Mouse (Mus musculus) skeletal muscle tissue, adult 2 months (tissue): ENCODE measurements around the gene Slc43a2.

Experiments
- DNase-seq: peaks from one replicate; pipeline ENCODE4 v3.0.0-alpha.2; 2012; ENCODE audit warnings: low read depth, low spot score

Slc43a2 gene

DNA sequence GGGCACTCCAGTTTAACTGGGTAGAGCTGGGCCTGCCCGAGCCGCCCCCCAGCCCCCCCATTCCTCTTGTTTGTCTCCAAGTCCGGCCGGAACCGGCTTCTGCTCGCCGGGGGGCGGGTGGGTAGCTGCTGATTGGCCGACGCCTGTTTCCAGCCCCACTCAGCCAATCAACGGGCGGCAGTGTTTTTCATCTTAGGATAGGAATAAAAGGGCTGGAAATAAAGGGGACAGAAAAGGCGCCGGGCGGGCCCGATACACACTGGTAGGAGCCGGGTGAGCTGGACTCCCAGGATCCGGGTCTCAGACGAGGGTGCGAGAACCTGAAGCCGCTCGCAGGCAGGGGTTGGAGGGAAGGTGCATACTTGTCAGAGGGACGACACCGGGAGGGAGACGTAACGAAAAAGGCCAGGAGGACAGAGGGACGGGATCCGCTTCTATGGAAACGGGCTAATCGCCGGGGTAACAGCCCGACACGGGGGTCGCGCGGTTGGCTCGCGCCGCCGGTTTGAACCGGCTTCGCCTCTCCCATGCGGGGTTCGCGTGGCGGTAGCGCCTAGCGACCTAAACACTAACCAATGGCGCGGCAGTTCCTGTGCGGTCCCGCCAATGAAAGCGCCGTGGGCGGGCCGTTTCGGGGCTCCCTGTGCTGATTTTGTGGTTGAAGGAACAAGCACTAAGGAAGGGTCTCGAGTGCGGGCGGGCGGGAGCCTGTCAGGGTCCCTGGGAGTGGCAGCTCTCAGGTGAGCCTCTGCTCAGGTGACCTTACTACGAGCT lies at the start of gene Slc43a2:
TSS of gene Slc43a2 (plus strand) at position 226 of the 774 bp plus-strand sequence.
- DNase-seq, result peak; percentile 93

DNA sequence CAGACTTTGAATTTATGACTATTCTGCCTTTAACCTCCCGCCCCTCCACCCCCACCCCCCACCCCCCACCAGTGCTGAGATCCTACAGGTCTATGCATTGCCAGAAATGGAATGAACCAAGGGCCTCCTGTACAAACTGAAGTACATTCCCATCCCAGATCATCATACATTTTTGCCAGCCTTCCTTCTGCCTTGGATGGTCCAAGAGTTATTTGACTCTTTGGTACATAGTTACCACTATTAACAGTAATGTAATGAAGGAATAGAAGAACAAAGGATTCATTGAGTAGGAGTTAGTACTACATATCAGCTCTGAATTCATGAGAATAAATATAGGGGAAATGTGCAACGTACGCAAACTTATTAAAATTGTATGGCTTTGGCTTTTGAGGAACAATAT lies 45.3 kb upstream of the Slc43a2 start:
- DNase-seq, result no peak

DNA sequence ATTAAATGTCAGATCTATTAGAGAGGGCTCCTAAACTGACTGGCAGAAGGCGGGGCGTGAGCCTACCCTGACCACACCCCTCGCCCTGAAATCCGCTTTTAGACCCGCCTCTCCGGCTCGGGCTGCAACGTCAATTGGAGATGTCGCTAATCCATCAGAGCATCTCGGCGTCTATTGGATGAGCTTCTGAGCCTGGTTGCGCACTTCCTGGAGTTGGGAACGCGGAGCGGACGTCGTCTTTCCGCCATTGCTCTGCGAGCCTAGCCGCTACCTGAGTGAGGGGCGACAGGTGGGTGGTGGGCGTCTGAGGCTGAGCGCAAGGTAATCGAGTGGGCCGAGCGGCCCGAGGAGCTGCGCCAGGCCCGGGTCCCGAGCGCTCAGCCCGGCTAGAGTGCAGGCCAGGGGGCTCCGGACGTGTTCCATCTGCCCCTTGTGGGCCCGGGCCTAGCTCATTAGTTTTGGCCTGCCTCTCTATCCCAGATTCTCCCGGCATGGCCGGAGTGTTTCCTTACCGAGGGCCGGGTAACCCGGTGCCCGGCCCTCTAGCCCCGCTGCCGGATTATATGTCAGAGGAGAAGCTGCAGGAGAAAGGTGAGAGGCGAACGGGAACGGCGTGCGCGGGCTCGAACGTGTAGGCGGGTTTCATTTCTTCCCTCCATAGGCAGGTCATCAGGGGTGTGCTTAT lies 44.8 kb upstream of the Slc43a2 start, which contains the start of gene Prpf8:
TSS of gene Prpf8 (plus strand) at position 216 of the 685 bp plus-strand sequence.
- DNase-seq, result peak; percentile 95

DNA sequence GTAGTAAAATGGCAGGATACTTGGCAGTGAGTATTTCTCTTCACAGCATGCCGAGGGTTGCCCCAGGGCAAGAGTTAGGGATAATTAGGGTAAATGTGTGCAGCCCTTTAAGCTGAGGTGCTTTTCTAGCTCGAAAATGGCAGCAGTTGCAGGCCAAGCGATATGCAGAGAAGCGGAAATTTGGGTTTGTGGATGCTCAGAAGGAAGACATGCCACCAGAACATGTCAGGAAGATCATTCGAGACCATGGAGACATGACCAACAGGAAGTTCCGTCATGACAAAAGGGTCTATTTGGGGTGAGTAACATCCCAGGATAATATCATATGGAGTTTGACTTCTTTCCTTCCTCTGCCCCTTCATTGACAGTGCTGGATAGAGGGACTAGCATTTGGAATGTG lies 44.0 kb upstream of the Slc43a2 start:
- no peak for DNase-seq

DNA sequence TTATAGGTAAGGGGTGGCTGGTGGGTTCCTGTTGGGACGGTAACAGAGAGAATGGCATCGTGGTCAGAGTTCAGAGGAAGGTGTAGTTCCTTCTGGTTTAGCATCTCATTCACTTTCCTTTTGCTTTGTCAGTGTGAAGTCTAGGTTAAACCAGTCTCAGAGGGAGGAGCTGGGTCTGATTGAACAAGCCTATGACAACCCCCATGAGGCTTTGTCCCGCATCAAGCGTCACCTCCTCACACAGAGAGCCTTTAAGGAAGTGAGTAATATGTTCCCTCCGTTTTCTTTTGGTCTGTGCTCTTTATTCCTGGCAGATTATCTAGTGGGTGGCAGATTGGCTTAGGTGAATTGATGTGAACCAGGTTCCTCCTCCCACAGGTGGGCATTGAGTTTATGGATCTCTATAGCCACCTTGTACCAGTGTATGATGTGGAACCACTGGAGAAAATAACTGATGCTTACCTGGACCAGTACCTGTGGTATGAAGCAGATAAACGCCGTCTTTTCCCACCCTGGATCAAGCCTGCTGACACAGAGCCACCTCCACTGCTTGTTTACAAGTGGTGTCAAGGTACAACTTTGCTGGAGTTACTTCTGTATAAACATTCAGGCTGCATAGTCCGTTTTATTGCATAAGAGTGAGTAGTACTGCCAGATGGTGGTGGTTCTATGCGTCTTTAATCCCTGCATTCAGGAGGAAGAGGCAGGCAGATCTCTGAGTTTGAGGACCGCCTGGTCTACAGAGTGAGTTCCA lies 37.0 kb upstream of the Slc43a2 start:
- DNase-seq, result no peak

DNA sequence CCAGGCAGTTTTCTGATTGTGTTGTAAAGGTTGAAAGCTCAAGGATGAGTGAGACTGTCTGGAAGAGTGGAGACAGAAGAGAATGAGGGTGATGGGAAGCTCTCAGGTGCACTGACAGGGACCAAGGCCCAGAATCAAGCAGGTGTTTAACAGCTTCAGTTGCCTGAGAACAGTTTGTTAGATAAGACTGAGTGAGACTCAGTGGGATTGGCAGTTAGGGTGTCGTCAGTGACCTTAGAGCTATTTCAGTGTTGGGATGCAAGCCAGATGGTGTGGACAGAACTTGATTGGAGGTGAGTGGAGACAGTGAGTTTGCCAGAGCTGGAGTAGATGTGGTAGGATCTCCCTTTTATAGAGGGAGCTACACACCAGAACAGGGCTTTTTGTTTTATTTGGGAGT lies 33.4 kb upstream of the Slc43a2 start:
- DNase-seq, result peak; percentile 52

DNA sequence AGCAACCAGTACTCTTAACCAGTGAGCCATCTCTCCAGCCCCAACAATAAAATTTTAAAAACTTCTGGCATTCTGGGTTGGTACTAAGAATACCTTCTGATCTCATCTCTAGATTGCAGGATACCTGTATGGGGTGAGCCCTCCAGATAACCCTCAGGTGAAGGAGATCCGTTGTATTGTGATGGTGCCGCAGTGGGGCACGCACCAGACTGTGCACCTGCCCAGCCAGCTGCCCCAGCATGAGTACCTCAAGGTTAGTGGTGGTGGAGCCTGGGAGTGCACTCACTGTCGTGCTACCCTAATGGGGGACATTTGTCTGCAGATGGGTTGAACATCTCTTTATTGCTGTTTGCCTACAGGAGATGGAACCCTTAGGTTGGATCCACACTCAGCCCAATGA lies 23.3 kb upstream of the Slc43a2 start:
- DNase-seq, result no peak

DNA sequence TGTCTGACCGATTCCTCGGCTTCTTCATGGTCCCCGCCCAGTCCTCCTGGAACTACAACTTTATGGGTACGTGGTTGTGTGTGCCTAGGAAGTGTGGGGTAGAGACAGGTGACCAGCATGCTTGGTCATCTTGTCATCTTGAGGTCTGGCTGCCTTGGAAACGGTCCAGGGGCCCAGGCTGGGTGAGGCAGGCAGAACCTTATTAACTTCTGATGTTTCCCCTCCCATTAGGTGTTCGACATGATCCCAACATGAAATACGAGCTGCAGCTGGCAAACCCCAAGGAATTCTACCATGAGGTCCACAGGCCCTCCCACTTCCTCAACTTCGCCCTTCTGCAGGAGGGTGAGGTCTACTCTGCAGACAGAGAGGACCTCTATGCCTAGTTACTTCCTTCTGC lies 22.6 kb upstream of the Slc43a2 start:
- peak; percentile 41 for DNase-seq

DNA sequence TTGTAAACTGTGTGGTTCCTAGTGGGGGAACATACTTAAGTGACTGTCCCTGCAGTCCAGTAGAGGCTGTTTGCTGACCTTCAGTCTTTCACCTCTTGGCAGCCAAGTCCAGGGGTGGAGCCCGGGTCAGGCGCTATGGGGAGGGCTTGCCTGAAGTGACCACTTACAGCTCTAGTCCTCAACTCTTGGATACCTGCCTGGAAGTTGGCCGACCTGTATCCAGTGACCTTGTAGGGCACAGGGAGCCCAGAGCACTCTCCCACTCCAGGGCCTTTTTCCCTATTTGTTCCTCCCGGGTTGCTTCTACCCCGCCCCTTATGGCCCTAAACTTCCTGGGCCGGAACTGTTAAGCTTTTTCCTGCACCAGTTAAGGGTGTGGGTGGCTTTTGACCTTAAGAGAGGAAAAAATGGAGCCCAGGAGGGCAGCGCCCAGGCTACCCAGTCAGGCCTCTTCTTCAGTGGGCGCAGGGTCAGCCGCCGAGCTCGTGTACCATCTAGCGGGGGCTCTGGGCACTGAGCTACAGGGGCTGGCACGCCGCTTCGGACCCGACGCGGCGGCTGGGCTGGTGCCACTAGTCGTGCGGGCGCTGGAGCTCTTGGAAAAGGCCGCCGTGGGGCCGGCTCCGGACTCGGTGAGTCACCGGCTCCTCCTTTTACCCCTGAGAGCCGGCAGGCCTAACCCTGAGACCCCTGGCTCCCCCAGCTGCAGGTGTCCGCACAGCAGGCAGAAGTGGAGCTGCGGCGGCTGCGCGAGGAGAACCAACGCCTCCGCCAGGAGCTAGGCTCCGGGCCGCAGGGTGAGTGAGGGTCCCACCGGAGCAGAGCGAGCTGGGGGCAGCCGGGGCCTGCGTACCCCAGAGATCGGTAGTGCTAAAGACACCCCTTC lies 21.5 kb upstream of the Slc43a2 start, which contains the start of gene Rilp:
TSS of gene Rilp (plus strand) at position 354 of the 886 bp plus-strand sequence.
- peak; percentile 97 for DNase-seq

DNA sequence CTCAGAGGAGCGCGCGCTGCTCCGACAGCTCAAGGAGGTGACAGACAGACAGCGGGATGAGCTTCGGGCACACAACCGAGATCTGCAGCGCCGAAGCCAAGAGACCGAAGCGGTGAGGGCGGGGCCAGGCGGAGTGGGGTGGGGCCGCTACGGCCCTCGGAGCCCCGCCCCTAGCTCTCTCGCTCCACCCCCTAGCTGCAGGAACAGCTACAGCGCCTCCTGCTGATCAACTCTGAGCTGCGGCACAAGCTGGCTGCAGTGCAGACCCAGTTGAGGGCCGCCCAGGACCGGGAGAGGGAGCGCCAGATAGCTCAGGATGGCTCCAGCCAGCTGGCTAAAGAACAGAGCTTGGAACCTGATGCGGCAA lies 20.9 kb upstream of the Slc43a2 start:
- DNase-seq, result peak; percentile 98

DNA sequence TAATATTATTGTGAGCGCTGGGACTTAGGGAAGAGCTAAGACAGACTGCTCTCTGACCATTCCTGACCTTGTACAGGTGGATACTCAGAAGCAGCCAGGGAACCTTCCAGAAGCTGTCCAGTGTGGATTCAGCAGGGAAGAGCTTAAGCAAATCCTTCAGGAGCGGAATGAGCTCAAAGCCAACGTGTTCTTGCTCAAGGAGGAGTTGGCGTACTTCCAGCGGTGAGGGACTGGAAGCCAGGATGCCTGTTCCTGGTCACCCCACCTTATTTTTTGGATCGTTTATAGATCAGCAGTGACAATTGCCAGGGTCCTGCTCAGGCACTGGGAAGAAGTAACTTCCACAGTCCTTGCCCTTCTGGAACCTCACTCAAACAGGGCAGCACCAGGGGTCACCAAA lies 20.3 kb upstream of the Slc43a2 start:
- peak; percentile 81 for DNase-seq

DNA sequence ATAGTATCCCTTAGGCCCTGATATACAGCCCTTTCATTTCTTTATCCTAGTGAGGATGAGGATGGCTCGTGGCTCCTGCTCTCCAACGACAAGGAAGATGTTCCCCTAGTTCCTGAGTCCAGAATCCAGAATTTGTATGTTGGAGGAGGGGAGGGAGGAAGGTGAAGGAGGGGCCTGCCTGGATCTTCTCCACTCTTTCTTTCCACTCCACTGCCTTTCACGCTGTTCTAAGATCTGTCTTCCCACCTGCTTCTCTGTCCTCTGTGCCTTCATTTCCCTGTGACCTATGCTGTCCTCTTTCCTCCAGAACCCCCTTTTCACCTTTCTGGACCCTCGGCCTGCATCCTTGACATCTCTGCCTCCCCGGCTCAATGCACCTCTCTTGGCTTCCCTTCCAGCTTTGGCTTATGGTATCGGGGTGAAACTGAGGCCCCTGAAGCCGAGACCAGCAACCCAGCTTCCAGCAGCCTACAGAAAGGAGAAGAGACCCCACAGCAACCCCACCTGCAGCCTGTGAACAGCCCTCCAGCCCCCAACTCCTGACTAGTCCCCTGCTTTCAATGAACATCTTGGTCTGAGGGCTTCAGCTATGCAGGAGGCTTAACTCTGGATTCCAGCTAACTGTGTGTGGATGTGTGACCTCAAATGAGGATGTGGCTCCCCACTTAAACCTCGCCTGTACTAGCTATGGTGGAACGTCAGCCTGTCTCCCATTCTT lies 19.0 kb upstream of the Slc43a2 start:
- DNase-seq, result no peak

DNA sequence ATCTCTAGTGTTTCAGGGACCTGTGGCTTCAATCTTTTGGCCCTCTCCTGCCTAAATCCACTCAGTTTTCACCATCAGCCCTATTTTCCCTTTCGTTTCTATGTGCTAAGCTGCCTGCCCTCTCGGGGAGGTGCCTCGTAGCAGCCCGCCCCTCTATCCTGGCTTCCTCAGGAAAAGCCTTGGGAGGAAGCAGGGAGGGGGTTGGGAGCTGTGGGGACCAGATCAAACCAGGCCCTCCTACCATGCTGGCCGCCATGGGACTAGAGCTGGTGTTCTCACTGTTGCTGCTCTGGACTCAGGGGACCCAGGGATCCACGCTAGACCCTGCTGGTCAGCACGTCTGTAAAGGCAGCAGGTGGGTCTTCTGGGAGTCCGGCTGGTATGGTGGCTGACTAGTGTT lies 18.2 kb upstream of the Slc43a2 start, which contains the start of gene Scarf1:
TSS of gene Scarf1 (plus strand) at position 205 of the 400 bp plus-strand sequence.
- no peak for DNase-seq

DNA sequence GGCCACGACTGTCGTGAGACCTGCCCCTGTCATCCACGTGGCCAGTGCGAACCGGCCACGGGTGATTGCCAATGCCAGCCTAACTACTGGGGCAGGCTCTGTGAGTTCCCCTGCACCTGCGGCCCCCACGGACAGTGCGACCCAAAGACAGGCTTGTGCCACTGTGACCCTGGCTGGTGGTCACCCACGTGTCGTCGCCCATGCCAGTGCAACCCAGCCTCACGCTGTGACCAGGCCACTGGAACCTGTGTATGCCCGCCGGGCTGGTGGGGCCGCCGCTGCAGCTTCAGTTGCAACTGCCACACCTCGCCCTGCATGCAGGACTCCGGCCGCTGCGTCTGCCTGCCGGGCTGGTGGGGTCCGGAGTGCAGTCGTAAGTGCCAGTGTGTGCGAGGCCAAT lies 16.3 kb upstream of the Slc43a2 start:
- no peak for DNase-seq

DNA sequence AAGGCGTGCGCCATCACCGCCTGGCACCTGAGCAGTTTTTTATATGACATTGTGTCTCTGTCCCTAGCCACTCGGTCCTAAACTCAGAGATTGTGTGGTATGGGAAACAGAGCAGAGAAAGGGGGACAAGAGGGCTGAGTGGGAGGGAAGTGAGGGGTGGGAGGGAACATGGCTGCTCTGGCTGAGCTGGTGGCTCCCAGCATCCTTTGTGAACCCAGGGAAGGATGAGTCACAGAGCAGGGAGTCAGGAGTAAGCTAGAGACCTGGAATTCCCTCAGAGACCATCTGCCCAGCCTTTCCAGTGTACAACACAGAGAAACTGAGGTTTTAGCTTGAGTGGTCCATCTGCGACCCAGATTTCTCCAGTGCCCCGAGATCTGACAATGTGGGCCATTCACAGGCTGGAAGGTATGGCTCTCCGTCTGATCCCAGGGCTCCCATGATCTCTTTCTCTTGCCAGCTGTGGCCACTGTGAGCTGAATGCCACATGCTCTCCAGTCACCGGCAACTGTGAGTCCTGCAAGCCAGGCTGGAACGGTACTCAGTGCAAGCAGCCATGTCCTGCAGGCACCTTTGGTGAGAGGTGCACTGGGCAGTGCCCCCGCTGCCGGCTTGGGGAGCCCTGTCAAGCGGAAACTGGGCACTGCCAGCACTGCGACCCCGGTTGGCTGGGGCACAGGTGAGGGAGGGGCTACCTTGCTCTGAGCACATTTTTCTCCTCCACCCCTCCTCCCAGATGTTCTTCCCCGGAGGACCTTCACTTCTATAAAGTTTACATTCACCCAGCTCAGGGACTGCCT lies 11.5 kb upstream of the Slc43a2 start:
- no peak for DNase-seq

DNA sequence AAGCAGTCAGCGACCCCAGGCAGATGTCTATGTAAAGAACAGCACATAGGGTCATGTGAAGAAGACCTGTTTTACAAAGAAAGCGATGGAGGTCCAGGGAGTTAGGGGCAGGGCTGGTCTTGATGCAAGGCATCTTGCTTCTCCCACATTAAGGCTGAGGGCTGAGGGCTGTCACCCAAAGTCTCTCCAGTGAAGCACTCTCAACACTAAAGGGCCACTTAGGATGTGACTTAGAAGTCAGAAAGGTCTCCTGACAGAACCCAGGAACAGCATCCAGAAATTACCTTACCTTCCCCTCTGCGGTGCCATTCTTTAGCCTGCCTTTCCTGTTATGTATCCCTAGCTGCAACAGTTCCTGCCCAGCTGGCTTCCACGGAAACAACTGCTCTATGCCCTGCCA lies 9.9 kb upstream of the Slc43a2 start:
- no peak for DNase-seq

DNA sequence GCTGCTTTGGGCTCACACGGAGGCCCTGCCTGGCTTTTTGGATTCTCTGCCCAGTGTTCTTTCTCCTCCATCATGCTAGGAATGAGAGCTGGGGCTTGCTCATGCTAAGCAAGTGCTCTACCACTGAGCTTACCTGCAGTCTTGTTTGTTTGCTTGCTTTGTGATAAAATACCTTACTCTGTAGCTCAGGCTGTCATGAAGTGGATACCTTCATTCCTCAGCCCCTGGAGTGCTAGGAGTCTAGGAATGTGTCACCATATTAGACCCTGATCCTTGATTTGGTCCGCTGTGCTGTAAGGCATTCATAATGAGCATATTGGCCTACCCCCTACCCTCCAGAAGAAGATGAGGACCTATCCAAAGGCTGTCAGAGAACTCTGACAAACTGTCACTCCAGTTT lies 8.7 kb upstream of the Slc43a2 start:
- no peak for DNase-seq

DNA sequence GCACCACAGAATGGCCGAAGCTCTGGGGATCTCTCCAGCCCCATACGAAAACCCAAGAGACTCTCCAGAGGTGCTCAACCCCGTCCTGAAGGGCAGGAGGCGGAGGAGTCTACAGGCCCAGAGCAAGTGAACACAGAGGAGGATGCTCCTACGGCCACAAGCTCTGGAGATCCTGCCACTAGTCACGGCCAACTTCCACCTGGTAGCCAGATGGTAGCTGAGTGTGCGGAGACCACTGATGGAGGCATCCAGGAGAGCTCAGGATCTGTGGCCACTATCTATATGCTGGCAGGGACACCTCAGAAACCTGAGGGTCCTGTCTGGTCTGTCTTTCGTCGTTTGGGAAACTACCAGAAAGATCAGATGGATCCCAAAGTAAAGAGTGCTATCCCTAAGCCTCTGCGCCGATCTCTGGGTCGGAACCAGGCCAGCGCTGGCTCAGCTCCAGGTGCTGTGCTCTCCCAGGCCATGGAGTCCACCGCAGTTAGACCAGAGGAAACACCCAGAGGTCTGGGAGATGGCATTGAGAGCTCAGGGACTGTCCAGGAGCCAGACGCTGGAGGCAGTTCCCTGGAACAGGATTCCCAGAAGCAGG lies 5.9 kb upstream of the Slc43a2 start:
- DNase-seq, result no peak

DNA sequence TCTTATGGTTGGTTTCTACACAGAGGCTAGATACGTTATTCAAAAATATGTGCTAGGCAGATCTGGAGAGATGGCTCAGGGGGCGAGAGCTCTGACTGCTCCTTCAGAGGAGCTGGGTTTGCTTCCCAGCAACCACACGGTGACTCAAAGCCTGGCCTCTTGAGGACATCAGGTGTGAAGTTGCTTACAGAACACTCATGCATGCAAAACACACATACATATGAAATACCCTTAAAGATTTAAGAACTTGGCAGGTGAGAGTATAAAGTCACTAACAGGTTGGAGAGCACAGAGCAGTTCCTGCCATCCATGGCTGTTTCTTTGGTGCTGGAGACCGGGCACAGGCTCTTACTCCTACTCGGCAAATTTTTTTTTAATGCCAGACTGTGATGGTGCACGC lies 4.6 kb upstream of the Slc43a2 start:
- DNase-seq, result no peak
